Mouse (Mus musculus): ENCODE measurements around the gene Nova1.

Gene Nova1

GRCm38 (mm10) chr12:46700202-46700601 lies 118.5 kb downstream of the Nova1 start:
- in situ Hi-C loops (cut with MboI; ENCODE audit: low sequenced_read_pairs), result no loop called here

- in situ Hi-C loops (cut with MboI; ENCODE audit: low sequenced_read_pairs), result no loop called here
Measured at GRCm38 (mm10) chr12:46676341-46676740, 142.4 kb downstream of the Nova1 start.

GRCm38 (mm10) chr12:46666706-46667105 lies 152.0 kb downstream of the Nova1 start:
- in situ Hi-C loops (cut with MboI; ENCODE audit: low sequenced_read_pairs), result no loop called here

GRCm38 (mm10) chr12:46646139-46646611 lies 172.6 kb downstream of the Nova1 start:
- in situ Hi-C loops (cut with MboI; ENCODE audit: low sequenced_read_pairs), result no loop called here

GRCm38 (mm10) chr12:46645365-46645962 lies 173.3 kb downstream of the Nova1 start:
- in situ Hi-C loops (cut with MboI; ENCODE audit: low sequenced_read_pairs), result no loop called here

All from CH12F3 (cell line).